Mouse (Mus musculus) retina, postnatal 7 days (tissue): ENCODE measurements at regions not wholly inside any gene's neighbourhood (a gene's known extent, or its start where the extent isn't known, plus 50 kb on each side); places are given as distances from the start of the nearest gene placed in this dataset.

Experiments
- DNase-seq: peaks from one replicate; pipeline ENCODE4 v3.0.0-alpha.2; 2012; ENCODE audit warnings: low read depth, low spot score

- no peak for DNase-seq
These were observed 198.6 kb upstream of the Tprg start for GRCm38 (mm10) chr16:25087741-25088648.

- DNase-seq: no peak
These were observed 198.0 kb upstream of the Tprg start for GRCm38 (mm10) chr16:25088649-25089019.

GRCm38 (mm10) chr16:25104165-25104564 is 182.5 kb upstream of the Tprg start:
- no peak for DNase-seq

GRCm38 (mm10) chr16:25104603-25105002 is 182.0 kb upstream of the Tprg start:
- DNase-seq: no peak

DNA sequence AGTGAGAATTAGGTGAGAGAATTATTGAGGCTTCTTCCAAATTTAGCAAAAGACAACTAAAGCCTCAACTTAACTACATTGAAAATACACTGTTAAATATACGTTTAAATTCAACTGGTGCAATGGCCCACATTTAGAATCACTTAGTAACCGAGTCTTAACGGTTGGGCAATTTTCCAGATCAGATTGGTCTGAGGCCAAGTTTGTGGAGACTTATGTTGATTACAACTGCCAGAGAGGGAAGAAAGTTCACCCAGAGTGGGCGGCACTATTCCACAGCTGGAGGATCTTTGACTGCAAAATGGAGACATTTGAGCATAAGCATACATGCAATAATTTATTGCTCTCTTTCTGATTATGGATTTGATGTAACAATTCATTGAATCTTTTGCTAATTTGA is 146.5 kb upstream of the Tprg start:
- DNase-seq: no peak

DNA sequence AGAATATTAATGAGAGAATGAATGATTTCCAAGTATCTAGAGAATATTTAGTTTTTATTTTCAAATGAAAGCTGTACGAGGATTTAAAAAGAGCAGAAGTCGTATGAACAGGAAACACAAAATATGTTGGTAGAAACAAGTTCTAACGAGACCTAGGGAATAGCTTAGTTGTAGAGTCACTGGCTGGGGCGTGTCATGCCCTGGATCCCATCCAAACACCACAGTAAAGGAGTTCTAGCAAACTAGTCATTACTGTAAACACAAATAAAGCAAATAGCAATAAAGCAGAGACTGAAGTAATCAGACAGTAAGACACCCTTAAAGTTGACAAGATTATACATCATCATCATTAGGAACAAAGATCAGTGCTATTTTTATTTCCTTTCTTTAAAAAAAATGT is 139.1 kb upstream of the Tprg start:
- DNase-seq: no peak

DNA sequence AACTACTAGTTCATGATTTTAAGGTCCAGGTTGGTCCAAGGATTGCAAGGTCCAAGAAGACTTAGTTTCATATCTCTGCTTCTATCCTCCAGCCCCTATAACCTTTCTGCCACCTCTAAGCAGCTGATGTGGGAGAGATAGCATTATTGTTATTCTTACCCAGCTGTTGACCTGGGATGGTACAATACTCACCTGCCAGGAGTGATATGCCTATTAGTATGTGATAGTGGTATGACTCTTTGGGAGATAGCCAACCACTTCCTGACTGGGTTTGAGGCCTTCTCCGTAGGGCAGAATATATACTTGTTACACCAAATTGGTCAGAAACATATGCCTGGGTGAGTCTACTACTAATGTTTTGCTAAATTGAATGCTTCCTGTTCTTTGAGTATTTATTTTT is 137.4 kb upstream of the Tprg start:
- DNase-seq: no peak

DNA sequence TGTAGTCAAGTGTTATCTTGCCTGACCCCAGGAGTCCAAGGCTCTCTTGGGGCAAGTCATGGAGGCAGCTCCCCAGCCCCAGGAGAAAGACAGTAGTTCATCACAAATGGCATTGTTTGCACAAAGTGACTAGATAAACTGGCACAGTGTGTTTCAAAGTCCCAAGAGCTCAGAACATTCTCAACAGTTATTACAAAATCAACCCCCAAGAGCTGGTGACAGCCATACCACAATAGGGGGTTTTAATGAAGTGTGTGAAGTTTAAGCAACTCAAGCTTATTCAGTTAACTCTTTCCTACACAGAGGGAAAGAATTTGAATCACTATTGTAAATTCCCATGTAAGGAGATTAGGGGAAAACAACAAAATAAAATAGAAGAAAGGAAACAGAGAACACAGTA is 109.7 kb upstream of the Tprg start:
- no peak for DNase-seq

DNA sequence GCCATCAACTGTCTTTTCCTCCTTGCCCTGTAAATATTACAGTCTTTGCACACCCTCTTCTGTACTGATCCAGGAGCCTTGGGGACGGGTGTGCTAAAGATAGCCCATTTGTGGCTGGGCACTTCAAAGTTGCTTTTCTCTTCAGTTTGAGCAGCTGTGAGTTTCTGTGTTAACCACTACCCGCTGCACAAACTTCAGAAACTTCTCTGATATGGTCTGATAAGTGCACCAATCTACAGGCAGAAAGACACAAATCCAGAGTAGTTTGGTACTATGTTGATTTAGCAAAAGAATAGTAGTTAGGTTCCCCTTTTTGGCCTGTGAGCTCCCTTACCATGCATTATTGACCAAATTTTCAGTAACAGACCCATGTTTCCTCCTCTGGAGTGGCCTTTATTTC is 108.6 kb upstream of the Tprg start:
- DNase-seq: no peak

DNA sequence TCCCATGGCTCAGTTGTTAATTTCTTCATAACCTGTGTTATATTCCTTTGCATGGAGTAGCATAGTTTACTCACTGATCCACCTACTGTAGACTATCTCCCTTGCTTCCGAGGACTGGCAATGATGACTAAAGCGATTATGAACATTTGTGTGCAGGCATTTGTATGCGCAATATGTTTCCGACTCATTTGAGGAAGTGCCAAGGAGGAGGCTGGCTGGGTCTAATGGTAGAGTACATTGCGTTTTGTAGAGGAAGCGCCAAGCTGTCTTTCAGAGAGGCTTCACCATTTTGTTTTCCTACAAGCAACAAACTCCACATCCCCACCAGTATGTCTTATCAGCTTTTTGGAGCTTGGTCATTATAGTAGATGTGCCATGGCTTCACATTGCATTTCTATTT is 104.7 kb upstream of the Tprg start:
- no peak for DNase-seq

GRCm38 (mm10) chr16:25197079-25197478 is 89.5 kb upstream of the Tprg start:
- DNase-seq: no peak

DNA sequence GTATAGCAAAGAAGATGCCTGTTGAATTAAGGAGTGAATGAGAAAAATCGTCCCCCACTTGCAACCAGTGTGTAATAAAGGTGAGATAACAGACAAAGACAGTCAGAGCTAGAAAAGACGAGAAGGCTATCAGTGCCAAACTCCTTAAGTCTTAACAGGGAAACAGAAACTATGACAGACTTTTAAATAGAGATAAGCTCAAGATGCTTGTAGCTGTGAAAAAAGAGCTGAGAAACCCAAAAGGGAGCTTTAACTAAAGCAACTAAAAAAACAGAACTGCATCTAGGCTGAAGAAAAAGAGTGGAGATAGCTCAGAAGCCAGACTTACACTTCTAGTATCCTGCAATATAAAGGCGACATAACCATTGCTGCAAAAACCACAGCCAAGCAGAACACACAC is 87.8 kb upstream of the Tprg start:
- DNase-seq: no peak

GRCm38 (mm10) chr16:25199984-25200383 is 86.6 kb upstream of the Tprg start:
- DNase-seq: no peak

- no peak for DNase-seq
These were observed 85.4 kb upstream of the Tprg start for GRCm38 (mm10) chr16:25201094-25201770.

DNA sequence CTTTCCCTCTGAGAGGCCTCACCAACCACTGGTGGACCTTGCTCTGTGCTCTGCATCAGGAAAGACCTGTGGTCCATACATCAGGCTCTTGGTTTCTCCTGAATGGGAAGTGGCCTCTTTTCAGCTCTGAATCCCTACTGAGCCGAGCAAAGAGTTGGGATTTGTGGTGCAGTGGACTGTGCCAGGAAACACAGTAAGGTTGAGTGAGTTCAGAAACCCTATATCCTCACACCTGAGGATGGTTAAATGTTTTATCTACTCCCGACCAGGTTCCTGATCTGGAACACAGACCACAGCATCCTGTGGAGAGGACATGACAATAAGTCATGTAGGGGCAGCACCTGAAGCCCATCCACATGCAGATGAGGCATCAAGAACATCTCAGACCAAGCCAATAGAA is 73.4 kb upstream of the Tprg start:
- no peak for DNase-seq

DNA sequence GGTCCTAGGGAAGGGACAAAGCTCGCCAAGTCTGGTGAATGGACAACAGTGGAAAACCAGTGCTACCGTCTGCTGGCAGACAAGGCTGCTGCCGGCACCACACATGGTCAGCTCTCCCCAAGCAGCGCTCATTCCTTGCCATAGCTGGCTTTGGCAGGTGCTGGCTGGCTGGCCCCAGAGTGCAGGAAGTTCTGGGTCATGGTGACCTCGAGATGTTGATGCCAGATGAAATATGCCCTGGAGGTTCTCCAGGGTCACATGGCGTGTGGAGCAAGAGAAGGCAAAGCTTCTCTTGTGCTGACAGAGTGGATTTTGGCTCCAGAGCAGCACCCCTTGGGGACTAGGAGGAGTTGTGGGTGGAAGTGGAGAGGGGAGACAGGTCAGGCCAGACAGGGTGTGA is 66.1 kb upstream of the Tprg start:
- no peak for DNase-seq

- no peak for DNase-seq
These were observed 61.8 kb upstream of the Tprg start for GRCm38 (mm10) chr16:25224801-25225200.
